Mouse (Mus musculus): ENCODE data around the gene Gm12355. TPM values are rescaled to one million over a fixed set of nuclear protein-coding genes. Genes with fewer than 3 reads are reported as not detected.
A peak's percentile ranks its signal among the peaks of the same experiment; 100 is the strongest.

Gm12355 gene
- polyA plus RNA-seq, 2 experiments, result 0.19 to 0.47 TPM

- ATAC-seq (ENCODE audit: insufficient read depth) (no peak), DNase-seq (ENCODE audit: low read depth in 3 of 3, low spot score in 3 of 3) (no peak)
- peaks cover 16% of the 10 kb centered on the region for H3K27me3 ChIP-seq (ENCODE audit: control insufficient read depth, insufficient read depth, low read length)
- no peak overlapping the region for H3K4me3 ChIP-seq (ENCODE audit: insufficient read depth in 1 of 2, low read depth in 2 of 2, low read length in 2 of 2)
- H3K27ac ChIP-seq, result no peak overlapping the region
- no peak overlapping the region for H3K4me2 ChIP-seq (ENCODE audit: low read depth)
- H3K36me3 ChIP-seq (replicated peaks; ENCODE audit: control insufficient read depth, insufficient read depth, low read depth), result no peaks in the 10 kb centered on the region
- no peak for TF ChIP-seq EP300 (IDR thresholded peaks at IDR 0.05; ENCODE audit: low read depth)
- TF ChIP-seq CTCF (IDR thresholded peaks at IDR 0.05; ENCODE audit: low read depth), result peak; percentile 17; the same call in 1 of the 2 replicates
- no peaks in the 10 kb centered on the region for H3K9me3 ChIP-seq (ENCODE audit: control insufficient read depth, low read length)
- WGBS (ENCODE audit: insufficient replicate concordance), result 61% methylated on average over 2 of the region's 2 CpGs
- no peaks in the 10 kb centered on the region for H3K4me1 ChIP-seq (replicated peaks; ENCODE audit: control insufficient read depth in 2 of 2, insufficient read depth in 2 of 2, low read length in 1 of 2)
- no peak overlapping the region for H3K9ac ChIP-seq (replicated peaks)
Measured at GRCm38 (mm10) chr11:98603953-98604352, 21.5 kb downstream of the Gm12355 start.

GRCm38 (mm10) chr11:98602090-98602690 is 23.3 kb downstream of the Gm12355 start:
- peaks cover 22% of the 10 kb centered on the region for H3K27me3 ChIP-seq (ENCODE audit: control insufficient read depth, insufficient read depth, low read length)
- H3K4me3 ChIP-seq (ENCODE audit: insufficient read depth in 1 of 2, low read depth in 2 of 2, low read length in 2 of 2), result peak overlapping the region in 1 of 2 experiments; percentile 29; a peak in 2 of 4 replicates
- no peak overlapping the region for H3K9ac ChIP-seq (replicated peaks)

GRCm38 (mm10) chr11:98599291-98599690 is 26.2 kb downstream of the Gm12355 start:
- Histone ChIP-seq H3K36me3 (replicated peaks; ENCODE audit: control insufficient read depth, insufficient read depth, low read depth) (no peaks in the 10 kb centered on the region), H3K27ac (no peak overlapping the region), H3K27me3 (ENCODE audit: control insufficient read depth, insufficient read depth, low read length) (peaks cover 22% of the 10 kb centered on the region), H3K4me1 (replicated peaks; ENCODE audit: control insufficient read depth in 2 of 2, insufficient read depth in 2 of 2, low read length in 1 of 2) (no peaks in the 10 kb centered on the region), H3K9me3 (ENCODE audit: control insufficient read depth, low read length) (no peaks in the 10 kb centered on the region), H3K4me2 (ENCODE audit: low read depth) (no peak overlapping the region), H3K4me3 (ENCODE audit: insufficient read depth in 1 of 2, low read depth in 2 of 2, low read length in 2 of 2) (no peak overlapping the region), H3K9ac (replicated peaks) (no peak overlapping the region)
- DNase-seq (ENCODE audit: low read depth in 3 of 3, low spot score in 3 of 3) (no peak), ATAC-seq (ENCODE audit: insufficient read depth) (no peak)
- 13% methylated on average over 18 of the region's 18 CpGs for WGBS (ENCODE audit: insufficient replicate concordance)
- TF ChIP-seq EP300 (IDR thresholded peaks at IDR 0.05; ENCODE audit: low read depth), result no peak

More at GRCm38 (mm10) chr11:98602090-98602690, 23.3 kb downstream of the Gm12355 start:
- 3% methylated on average over 20 of the region's 20 CpGs for WGBS (ENCODE audit: insufficient replicate concordance)
- H3K9me3 ChIP-seq (ENCODE audit: control insufficient read depth, low read length), result no peaks in the 10 kb centered on the region
- H3K4me1 ChIP-seq (replicated peaks; ENCODE audit: control insufficient read depth in 2 of 2, insufficient read depth in 2 of 2, low read length in 1 of 2), result no peaks in the 10 kb centered on the region
- H3K36me3 ChIP-seq (replicated peaks; ENCODE audit: control insufficient read depth, insufficient read depth, low read depth), result no peaks in the 10 kb centered on the region
- TF ChIP-seq CTCF (IDR thresholded peaks at IDR 0.05; ENCODE audit: low read depth) (no peak), EP300 (IDR thresholded peaks at IDR 0.05; ENCODE audit: low read depth) (no peak)
- H3K27ac ChIP-seq, result no peak overlapping the region
- peak overlapping the region; percentile 18 for H3K4me2 ChIP-seq (ENCODE audit: low read depth)
- ATAC-seq (ENCODE audit: insufficient read depth) (peak; percentile 30; the same call in 1 of the 2 replicates), DNase-seq (ENCODE audit: low read depth in 3 of 3, low spot score in 3 of 3) (no peak)

GRCm38 (mm10) chr11:98598851-98599290 is 26.6 kb downstream of the Gm12355 start:
- DNase-seq (ENCODE audit: low read depth in 3 of 3, low spot score in 3 of 3) (no peak), ATAC-seq (ENCODE audit: insufficient read depth) (no peak)
- TF ChIP-seq EP300 (IDR thresholded peaks at IDR 0.05; ENCODE audit: low read depth), result no peak
- no peak for TF ChIP-seq CTCF (IDR thresholded peaks at IDR 0.05; ENCODE audit: low read depth)
- no peak overlapping the region for H3K9ac ChIP-seq (replicated peaks)
- H3K36me3 ChIP-seq (replicated peaks; ENCODE audit: control insufficient read depth, insufficient read depth, low read depth), result no peaks in the 10 kb centered on the region
- no peaks in the 10 kb centered on the region for H3K4me1 ChIP-seq (replicated peaks; ENCODE audit: control insufficient read depth in 2 of 2, insufficient read depth in 2 of 2, low read length in 1 of 2)
- no peak overlapping the region for H3K27ac ChIP-seq
- 52% methylated on average over 18 of the region's 18 CpGs for WGBS (ENCODE audit: insufficient replicate concordance)
- no peak overlapping the region for H3K4me3 ChIP-seq (ENCODE audit: insufficient read depth in 1 of 2, low read depth in 2 of 2, low read length in 2 of 2)
- no peak overlapping the region for H3K4me2 ChIP-seq (ENCODE audit: low read depth)
- no peaks in the 10 kb centered on the region for H3K9me3 ChIP-seq (ENCODE audit: control insufficient read depth, low read length)
- H3K27me3 ChIP-seq (ENCODE audit: control insufficient read depth, insufficient read depth, low read length), result peaks cover 22% of the 10 kb centered on the region

GRCm38 (mm10) chr11:98597991-98598390 is 27.5 kb downstream of the Gm12355 start, which contains the start of gene Lrrc3c:
Lrrc3c (plus strand) TSS chr11:98598291.
- no peaks in the 10 kb centered on the region for H3K9me3 ChIP-seq (ENCODE audit: control insufficient read depth, low read length)
- H3K4me2 ChIP-seq (ENCODE audit: low read depth), result no peak within 1 kb of the TSS
- peaks cover 22% of the 10 kb centered on the region for H3K27me3 ChIP-seq (ENCODE audit: control insufficient read depth, insufficient read depth, low read length)
- H3K4me1 ChIP-seq (replicated peaks; ENCODE audit: control insufficient read depth in 2 of 2, insufficient read depth in 2 of 2, low read length in 1 of 2), result no peaks in the 10 kb centered on the region
- H3K4me3 ChIP-seq (ENCODE audit: insufficient read depth in 1 of 2, low read depth in 2 of 2, low read length in 2 of 2), result no peak within 1 kb of the TSS
- WGBS (ENCODE audit: insufficient replicate concordance), result 72% methylated on average over 8 of the region's 8 CpGs
- ATAC-seq (ENCODE audit: insufficient read depth) (no peak), DNase-seq (ENCODE audit: low read depth in 3 of 3, low spot score in 3 of 3) (no peak)
- TF ChIP-seq EP300 (IDR thresholded peaks at IDR 0.05; ENCODE audit: low read depth), result no peak
- no peak for TF ChIP-seq CTCF (IDR thresholded peaks at IDR 0.05; ENCODE audit: low read depth)
- H3K27ac ChIP-seq, result no peak within 1 kb of the TSS
- no peaks in the 10 kb centered on the region for H3K36me3 ChIP-seq (replicated peaks; ENCODE audit: control insufficient read depth, insufficient read depth, low read depth)
- H3K9ac ChIP-seq (replicated peaks), result no peak within 1 kb of the TSS
